Mouse (Mus musculus): ENCODE measurements around the gene 5830411N06Rik. TPM values are rescaled to one million over a fixed set of nuclear protein-coding genes. Genes with fewer than 3 reads are reported as not detected.

Gene 5830411N06Rik
- polyA plus RNA-seq (2014; fragmentation: Nextera tagmentation; extraction: Ambion mirVana), result not detected in 2 replicates

DNA sequence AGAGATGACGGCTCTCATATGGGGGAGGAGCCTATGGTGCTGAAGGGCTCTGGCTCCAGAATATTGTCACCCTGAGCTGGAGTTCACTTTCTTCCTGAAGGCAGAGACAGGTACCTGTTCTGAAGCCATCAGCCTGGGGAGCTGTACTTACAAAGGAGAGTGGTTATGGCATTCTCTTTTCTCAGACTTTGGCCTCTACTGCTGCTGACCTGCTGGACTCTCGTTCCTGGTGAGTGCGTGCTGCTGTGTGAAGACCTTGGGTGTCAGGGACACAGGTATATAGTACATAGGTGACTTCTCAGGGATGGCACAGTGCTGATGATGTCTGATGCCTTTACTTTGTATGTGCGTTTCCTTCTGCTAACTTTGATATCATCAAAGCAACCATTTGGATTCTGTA, at the start of gene 5830411N06Rik:
Gene 5830411N06Rik, plus strand, starts transcription at position 69 of the 400 bp plus-strand sequence.
- no peak within 1 kb of the TSS for H3K9ac ChIP-seq (replicated peaks; ENCODE audit: low read length)
- ATAC-seq (ENCODE audit: low FRiP score, low TSS enrichment), result no peak
- H3K27ac ChIP-seq (replicated peaks; ENCODE audit: low read depth, low read length), result no peak within 1 kb of the TSS
- H3K9me3 ChIP-seq (ENCODE audit: control insufficient read depth, low read length), result no peaks in the 10 kb centered on the region
- H3K4me2 ChIP-seq (ENCODE audit: low read length), result no peak within 1 kb of the TSS
- DNase-seq, result no peak
- H3K4me3 ChIP-seq (replicated peaks; ENCODE audit: low read depth, low read length), result no peak within 1 kb of the TSS
- 91% methylated on average over 4 of the region's 4 CpGs for WGBS
- no peaks in the 10 kb centered on the region for H3K27me3 ChIP-seq (ENCODE audit: control insufficient read depth, insufficient read depth, low read length)
- H3K36me3 ChIP-seq (ENCODE audit: control insufficient read depth, insufficient read depth, low read length), result no peaks in the 10 kb centered on the region
- H3K4me1 ChIP-seq (ENCODE audit: control insufficient read depth, insufficient read depth, low read length), result no peaks in the 10 kb centered on the region

DNA sequence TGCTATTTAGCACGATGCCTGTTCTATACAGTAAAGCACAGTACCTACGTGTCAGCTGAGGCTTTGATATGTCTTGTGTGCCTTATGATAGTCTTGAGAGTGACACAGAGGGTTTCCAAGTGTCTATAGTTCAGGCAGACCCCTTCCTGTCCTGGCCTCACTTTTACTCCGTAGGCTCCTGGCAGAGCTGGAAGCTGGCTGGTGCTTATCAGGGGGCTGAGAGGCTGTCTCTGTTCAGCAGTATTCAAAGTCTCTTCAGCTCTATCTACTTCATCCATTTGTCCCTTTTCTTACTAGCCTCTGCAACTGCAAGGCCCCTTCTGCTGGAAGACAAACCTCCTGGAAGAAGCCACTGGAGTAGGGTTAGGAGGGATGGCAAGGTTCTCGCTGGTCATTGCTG, 46.0 kb upstream of the 5830411N06Rik start:
- ATAC-seq (ENCODE audit: low FRiP score, low TSS enrichment) (no peak), DNase-seq (no peak)
- Histone ChIP-seq H3K9ac (replicated peaks; ENCODE audit: low read length) (no peak overlapping the region), H3K4me1 (ENCODE audit: control insufficient read depth, insufficient read depth, low read length) (no peaks in the 10 kb centered on the region), H3K9me3 (ENCODE audit: control insufficient read depth, low read length) (no peaks in the 10 kb centered on the region), H3K27me3 (ENCODE audit: control insufficient read depth, insufficient read depth, low read length) (no peaks in the 10 kb centered on the region), H3K36me3 (ENCODE audit: control insufficient read depth, insufficient read depth, low read length) (no peaks in the 10 kb centered on the region), H3K4me2 (ENCODE audit: low read length) (no peak overlapping the region), H3K27ac (replicated peaks; ENCODE audit: low read depth, low read length) (no peak overlapping the region), H3K4me3 (replicated peaks; ENCODE audit: low read depth, low read length) (no peak overlapping the region)
- 88% methylated on average over 4 of the region's 4 CpGs for WGBS

DNA sequence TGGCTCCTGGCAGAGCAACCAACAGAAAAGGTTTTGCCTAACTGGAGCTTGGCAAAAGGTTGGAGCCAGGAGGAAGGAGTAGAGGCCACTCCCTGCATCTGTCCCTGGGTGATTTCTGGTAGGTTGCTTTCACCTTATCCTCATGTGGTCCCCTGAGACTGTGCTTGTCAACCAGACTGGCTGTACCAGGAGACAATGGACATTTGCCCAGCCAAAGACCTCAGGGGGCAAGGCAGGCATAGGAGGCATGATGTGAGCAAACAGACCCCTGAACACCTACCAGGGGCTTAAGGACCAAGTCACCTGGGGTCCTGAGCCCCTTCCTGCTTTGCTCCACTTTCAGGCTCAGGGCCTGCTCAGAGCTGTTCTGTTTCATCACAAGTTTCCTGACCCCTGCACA, 41.2 kb upstream of the 5830411N06Rik start, which contains the start of gene Olfr524:
Gene Olfr524, minus strand, starts transcription at position 101 of the 400 bp plus-strand sequence.
- no peak within 1 kb of the TSS for H3K9ac ChIP-seq (replicated peaks; ENCODE audit: low read length)
- DNase-seq (no peak), ATAC-seq (ENCODE audit: low FRiP score, low TSS enrichment) (no peak)
- no peaks in the 10 kb centered on the region for H3K4me1 ChIP-seq (ENCODE audit: control insufficient read depth, insufficient read depth, low read length)
- no peak within 1 kb of the TSS for H3K4me3 ChIP-seq (replicated peaks; ENCODE audit: low read depth, low read length)
- no peaks in the 10 kb centered on the region for H3K9me3 ChIP-seq (ENCODE audit: control insufficient read depth, low read length)
- no peaks in the 10 kb centered on the region for H3K36me3 ChIP-seq (ENCODE audit: control insufficient read depth, insufficient read depth, low read length)
- H3K4me2 ChIP-seq (ENCODE audit: low read length), result no peak within 1 kb of the TSS
- H3K27ac ChIP-seq (replicated peaks; ENCODE audit: low read depth, low read length), result no peak within 1 kb of the TSS
- no peaks in the 10 kb centered on the region for H3K27me3 ChIP-seq (ENCODE audit: control insufficient read depth, insufficient read depth, low read length)

DNA sequence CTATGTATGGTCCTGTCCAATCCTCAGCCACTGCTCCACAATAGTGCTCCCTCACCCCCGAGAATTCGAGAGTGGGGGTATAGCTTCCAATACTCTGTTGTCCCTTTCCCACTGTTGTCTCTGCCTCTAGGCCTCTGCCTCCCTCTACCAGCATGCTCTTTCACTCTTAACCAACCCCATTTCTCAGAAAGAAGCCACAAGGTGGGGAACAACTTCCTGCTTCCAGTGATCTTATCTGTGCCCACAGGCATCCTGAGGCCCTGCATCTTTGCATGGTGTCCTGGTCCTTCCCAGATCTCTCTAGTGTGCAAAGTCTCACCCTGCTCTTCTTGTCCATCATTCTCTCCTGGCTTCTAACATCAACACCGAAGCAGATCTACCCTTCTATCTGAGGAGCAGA, 40.2 kb upstream of the 5830411N06Rik start:
- no peaks in the 10 kb centered on the region for H3K4me1 ChIP-seq (ENCODE audit: control insufficient read depth, insufficient read depth, low read length)
- H3K4me3 ChIP-seq (replicated peaks; ENCODE audit: low read depth, low read length), result no peak overlapping the region
- no peak overlapping the region for H3K9ac ChIP-seq (replicated peaks; ENCODE audit: low read length)
- H3K9me3 ChIP-seq (ENCODE audit: control insufficient read depth, low read length), result no peaks in the 10 kb centered on the region
- H3K36me3 ChIP-seq (ENCODE audit: control insufficient read depth, insufficient read depth, low read length), result no peaks in the 10 kb centered on the region
- no peak overlapping the region for H3K4me2 ChIP-seq (ENCODE audit: low read length)
- H3K27me3 ChIP-seq (ENCODE audit: control insufficient read depth, insufficient read depth, low read length), result no peaks in the 10 kb centered on the region
- ATAC-seq (ENCODE audit: low FRiP score, low TSS enrichment) (no peak), DNase-seq (no peak)
- H3K27ac ChIP-seq (replicated peaks; ENCODE audit: low read depth, low read length), result no peak overlapping the region
- 87% methylated on average over 3 of the region's 3 CpGs for WGBS

DNA sequence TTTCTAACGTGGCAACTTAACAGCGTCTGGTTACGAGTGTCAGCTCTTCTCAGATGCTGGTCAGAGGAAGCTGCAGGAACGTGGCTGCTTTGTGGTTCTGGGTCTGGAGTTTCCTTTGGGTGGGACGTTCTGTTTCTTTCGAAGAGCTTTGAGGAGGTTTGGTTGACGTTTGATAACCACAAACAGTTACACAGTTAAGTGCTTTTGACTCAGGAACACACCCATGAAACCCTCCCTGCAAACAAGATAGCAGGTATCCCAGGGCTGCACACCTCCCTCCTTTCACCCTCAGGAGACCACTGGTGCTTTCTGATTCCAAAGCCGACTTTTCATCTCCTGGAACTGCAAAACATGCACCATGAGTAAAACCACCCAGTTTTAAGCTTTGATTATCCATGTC, 38.9 kb upstream of the 5830411N06Rik start:
- WGBS, result 81% methylated on average over 8 of the region's 8 CpGs
- H3K27me3 ChIP-seq (ENCODE audit: control insufficient read depth, insufficient read depth, low read length), result no peaks in the 10 kb centered on the region
- no peaks in the 10 kb centered on the region for H3K4me1 ChIP-seq (ENCODE audit: control insufficient read depth, insufficient read depth, low read length)
- H3K9me3 ChIP-seq (ENCODE audit: control insufficient read depth, low read length), result no peaks in the 10 kb centered on the region
- no peak overlapping the region for H3K9ac ChIP-seq (replicated peaks; ENCODE audit: low read length)
- no peak overlapping the region for H3K4me3 ChIP-seq (replicated peaks; ENCODE audit: low read depth, low read length)
- no peaks in the 10 kb centered on the region for H3K36me3 ChIP-seq (ENCODE audit: control insufficient read depth, insufficient read depth, low read length)
- DNase-seq (no peak), ATAC-seq (ENCODE audit: low FRiP score, low TSS enrichment) (no peak)
- no peak overlapping the region for H3K4me2 ChIP-seq (ENCODE audit: low read length)
- H3K27ac ChIP-seq (replicated peaks; ENCODE audit: low read depth, low read length), result no peak overlapping the region

DNA sequence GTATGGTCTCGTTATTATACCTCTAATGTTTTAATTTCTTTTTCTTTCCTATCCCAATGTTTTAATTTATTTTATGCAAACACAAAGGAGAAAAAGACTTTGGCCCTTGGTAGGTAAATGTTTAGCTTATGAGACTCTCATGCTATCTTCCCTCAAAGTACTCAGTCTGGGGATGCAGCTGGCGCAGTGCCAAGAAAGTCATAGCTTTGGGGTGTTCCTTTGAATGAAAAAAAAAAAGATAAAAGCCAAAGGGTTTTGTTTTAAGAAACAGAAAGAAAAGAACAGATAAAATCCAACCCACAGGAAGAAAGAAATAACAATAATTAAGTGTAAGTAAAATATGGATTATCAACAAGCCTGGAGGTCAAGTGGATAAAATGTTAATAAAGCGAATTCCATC, 38.4 kb upstream of the 5830411N06Rik start:
- Histone ChIP-seq H3K4me2 (ENCODE audit: low read length) (no peak overlapping the region), H3K27ac (replicated peaks; ENCODE audit: low read depth, low read length) (no peak overlapping the region), H3K9ac (replicated peaks; ENCODE audit: low read length) (no peak overlapping the region), H3K4me3 (replicated peaks; ENCODE audit: low read depth, low read length) (no peak overlapping the region), H3K36me3 (ENCODE audit: control insufficient read depth, insufficient read depth, low read length) (no peaks in the 10 kb centered on the region), H3K9me3 (ENCODE audit: control insufficient read depth, low read length) (no peaks in the 10 kb centered on the region), H3K4me1 (ENCODE audit: control insufficient read depth, insufficient read depth, low read length) (no peaks in the 10 kb centered on the region), H3K27me3 (ENCODE audit: control insufficient read depth, insufficient read depth, low read length) (no peaks in the 10 kb centered on the region)
- no peak for ATAC-seq (ENCODE audit: low FRiP score, low TSS enrichment)
- 88% methylated on average over 3 of the region's 3 CpGs for WGBS
- peak; percentile 18 for DNase-seq

DNA sequence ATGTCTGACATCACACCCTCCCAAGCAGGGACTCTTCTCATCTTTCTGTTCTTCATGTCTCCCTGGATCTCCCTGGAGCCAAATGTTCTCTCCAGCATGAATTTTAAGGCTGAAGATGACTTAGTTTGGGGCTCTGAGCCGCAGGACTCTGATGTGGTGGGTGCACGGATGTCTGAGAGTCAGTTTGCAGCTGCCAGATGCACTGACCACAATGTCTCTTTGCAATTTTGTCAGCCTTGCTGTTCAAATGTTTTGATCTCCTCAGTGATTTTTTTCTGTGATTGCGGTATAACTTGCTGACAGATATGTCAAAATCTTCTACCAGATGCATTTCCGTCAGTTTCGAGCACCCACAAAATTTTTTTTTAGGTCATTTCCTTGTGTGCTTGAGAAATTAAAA, 33.2 kb upstream of the 5830411N06Rik start:
- Histone ChIP-seq H3K4me2 (ENCODE audit: low read length) (no peak overlapping the region), H3K9me3 (ENCODE audit: control insufficient read depth, low read length) (no peaks in the 10 kb centered on the region), H3K9ac (replicated peaks; ENCODE audit: low read length) (no peak overlapping the region), H3K36me3 (ENCODE audit: control insufficient read depth, insufficient read depth, low read length) (no peaks in the 10 kb centered on the region), H3K4me3 (replicated peaks; ENCODE audit: low read depth, low read length) (no peak overlapping the region), H3K27me3 (ENCODE audit: control insufficient read depth, insufficient read depth, low read length) (no peaks in the 10 kb centered on the region), H3K27ac (replicated peaks; ENCODE audit: low read depth, low read length) (no peak overlapping the region), H3K4me1 (ENCODE audit: control insufficient read depth, insufficient read depth, low read length) (no peaks in the 10 kb centered on the region)
- no peak for ATAC-seq (ENCODE audit: low FRiP score, low TSS enrichment)
- no peak for DNase-seq
- 87% methylated on average over 5 of the region's 5 CpGs for WGBS

DNA sequence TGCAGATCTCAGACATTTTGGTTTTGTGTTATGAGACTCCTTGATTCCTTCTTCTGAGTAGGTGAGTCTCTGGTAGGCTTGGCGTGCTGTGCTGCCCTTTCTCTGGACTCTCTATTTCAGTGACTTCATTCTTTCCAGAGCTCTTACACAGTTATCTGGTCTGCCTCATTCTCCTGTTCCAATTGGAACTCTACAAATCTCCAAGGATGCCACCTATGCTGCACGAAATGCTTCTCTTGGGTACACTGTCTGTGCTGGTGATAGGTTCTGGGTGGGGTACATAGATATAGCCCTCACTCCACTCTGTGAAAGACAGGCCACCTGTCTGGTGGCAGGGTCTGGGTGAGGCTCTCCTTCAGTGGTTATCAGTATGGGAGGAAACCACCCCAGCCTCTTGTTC, 29.1 kb upstream of the 5830411N06Rik start, which contains the start of gene Cd163l1:
Gene Cd163l1, plus strand, starts transcription at position 301 of the 400 bp plus-strand sequence.
- Histone ChIP-seq H3K27ac (replicated peaks; ENCODE audit: low read depth, low read length) (no peak within 1 kb of the TSS), H3K9me3 (ENCODE audit: control insufficient read depth, low read length) (no peaks in the 10 kb centered on the region), H3K4me2 (ENCODE audit: low read length) (no peak within 1 kb of the TSS), H3K27me3 (ENCODE audit: control insufficient read depth, insufficient read depth, low read length) (no peaks in the 10 kb centered on the region), H3K4me1 (ENCODE audit: control insufficient read depth, insufficient read depth, low read length) (no peaks in the 10 kb centered on the region), H3K36me3 (ENCODE audit: control insufficient read depth, insufficient read depth, low read length) (no peaks in the 10 kb centered on the region), H3K4me3 (replicated peaks; ENCODE audit: low read depth, low read length) (no peak within 1 kb of the TSS), H3K9ac (replicated peaks; ENCODE audit: low read length) (no peak within 1 kb of the TSS)
- ATAC-seq (ENCODE audit: low FRiP score, low TSS enrichment), result no peak
- WGBS, result 90% methylated on average over 2 of the region's 2 CpGs
- DNase-seq, result no peak

DNA sequence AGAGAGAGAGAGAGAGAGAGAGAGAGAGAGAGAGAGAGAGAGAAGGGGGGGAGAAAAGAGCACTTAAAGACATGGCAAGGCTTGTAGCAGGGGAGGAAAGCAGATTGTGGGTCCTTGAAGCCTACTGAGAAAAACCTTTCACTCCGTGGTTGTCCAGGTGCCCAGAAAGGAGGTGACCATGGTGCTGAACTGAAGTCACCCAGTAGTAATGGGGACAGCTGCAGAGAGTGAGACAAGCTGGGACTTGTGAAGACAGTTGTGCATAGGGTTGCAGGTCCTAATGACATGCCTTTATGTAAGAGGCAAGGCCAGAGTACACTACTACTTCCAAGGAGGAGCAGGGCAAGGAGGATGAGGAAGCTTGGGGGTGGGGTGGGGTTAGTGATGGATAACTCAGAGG, 27.8 kb upstream of the 5830411N06Rik start:
- 20% methylated on average over 1 of the region's 1 CpGs for WGBS
- Histone ChIP-seq H3K9me3 (ENCODE audit: control insufficient read depth, low read length) (no peaks in the 10 kb centered on the region), H3K4me1 (ENCODE audit: control insufficient read depth, insufficient read depth, low read length) (no peaks in the 10 kb centered on the region), H3K4me2 (ENCODE audit: low read length) (no peak overlapping the region), H3K27me3 (ENCODE audit: control insufficient read depth, insufficient read depth, low read length) (no peaks in the 10 kb centered on the region), H3K4me3 (replicated peaks; ENCODE audit: low read depth, low read length) (no peak overlapping the region), H3K27ac (replicated peaks; ENCODE audit: low read depth, low read length) (no peak overlapping the region), H3K9ac (replicated peaks; ENCODE audit: low read length) (no peak overlapping the region), H3K36me3 (ENCODE audit: control insufficient read depth, insufficient read depth, low read length) (no peaks in the 10 kb centered on the region)
- no peak for DNase-seq
- ATAC-seq (ENCODE audit: low FRiP score, low TSS enrichment), result no peak
